Mouse (Mus musculus): ENCODE data around the gene Zar1l.

Zar1l gene

DNA sequence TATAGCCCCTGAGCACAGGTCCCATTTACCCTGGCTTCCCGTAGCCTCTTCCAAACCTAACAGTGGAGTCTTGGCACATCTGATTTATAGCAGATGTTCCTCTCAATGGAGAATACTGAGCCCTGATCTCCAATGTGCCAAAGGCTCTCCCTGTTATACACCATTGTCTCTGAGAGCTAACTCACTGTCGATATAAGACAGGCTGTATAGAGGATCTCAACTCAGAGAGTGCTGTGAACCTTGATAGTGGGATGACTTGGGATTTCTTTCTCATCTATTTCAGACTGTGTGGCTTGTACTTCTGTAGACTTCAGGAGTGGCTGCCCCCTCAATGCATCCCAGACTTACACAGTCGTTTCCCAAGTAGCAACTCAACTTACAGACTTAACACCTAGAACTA is 27.7 kb downstream of the Zar1l start:
- DNase-seq (ENCODE audit: extremely low spot score, low spot score): no peak

DNA sequence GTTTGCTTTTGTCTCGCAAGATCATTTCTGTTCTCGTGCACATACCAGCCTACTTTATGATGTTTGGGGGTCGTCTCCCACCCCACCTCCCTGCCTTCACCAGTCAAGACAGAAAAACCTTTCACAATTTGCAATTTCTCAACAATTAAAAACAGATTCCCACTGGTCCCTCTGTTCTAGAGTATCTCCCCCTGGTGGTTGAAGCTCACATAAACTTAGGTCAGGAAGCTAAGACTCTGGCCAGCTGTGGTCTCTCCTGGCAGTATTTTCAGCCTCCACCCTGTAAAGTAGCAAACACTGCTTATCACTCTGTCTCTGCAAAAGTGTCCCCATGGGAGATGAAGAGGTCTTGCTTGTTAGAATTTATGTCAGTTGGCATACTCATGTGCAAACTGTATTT is 32.8 kb downstream of the Zar1l start:
- DNase-seq (ENCODE audit: extremely low spot score, low spot score): no peak

DNA sequence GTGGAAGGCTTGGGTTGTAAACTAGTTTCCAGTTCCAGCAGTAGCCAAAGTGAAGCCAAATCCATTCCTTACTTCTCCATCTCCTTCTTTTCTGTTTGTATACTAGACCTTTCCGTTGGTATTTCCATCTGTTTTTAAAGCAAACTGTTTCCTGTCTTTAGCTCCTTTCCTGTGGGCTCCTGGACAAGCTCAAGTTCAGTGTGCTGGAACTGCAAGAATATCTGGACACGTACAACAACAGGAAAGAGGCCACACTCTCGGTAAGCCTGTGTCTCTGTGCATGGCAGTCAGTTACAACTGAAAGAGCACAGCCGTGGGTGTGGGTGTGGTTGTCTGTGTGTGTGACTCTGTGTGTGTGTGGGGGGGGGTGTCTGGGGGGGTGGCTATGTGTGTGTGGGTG is 39.4 kb downstream of the Zar1l start:
- DNase-seq (ENCODE audit: extremely low spot score, low spot score): no peak

DNA sequence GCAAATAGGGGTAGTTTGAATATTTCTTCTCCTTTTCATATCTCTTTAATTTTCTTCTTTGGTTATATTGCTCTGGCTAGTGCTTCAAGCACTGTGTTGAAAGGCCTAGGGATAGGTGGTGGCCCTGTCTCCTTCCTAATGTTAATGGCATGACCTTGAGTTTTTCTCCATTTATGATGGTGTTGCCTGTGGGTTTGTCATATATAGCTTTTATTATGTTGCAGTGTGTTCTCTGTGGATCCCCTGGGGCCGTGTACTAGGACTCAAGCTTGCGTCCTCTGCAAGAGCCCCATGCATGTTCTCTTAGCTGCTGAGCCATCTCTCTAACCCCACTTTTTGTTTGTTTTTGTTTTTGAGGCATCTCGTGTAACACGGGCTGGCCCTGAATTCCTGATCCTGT is 40.6 kb downstream of the Zar1l start:
- DNase-seq (ENCODE audit: extremely low spot score, low spot score): no peak

DNA sequence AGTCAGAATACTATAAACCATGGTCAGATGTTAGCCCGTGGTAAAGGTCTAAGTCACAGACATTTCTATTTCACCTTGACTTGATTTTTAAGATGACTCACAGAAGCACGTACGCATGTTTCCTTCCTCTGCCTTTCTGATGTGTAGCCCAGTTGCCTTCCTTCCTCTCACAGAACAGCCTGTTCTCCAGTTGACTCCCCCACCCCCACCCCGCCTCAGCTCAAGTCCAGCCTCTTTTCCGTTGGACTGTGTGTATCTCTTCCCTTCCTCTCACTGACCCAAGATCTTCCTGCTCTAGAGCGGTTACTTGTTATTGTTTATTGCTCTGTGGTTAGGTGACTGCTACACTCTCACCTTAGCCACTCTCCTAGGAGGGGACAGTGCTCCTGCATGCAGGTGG is 49.5 kb downstream of the Zar1l start:
- no peak for DNase-seq (ENCODE audit: extremely low spot score, low spot score)

DNA sequence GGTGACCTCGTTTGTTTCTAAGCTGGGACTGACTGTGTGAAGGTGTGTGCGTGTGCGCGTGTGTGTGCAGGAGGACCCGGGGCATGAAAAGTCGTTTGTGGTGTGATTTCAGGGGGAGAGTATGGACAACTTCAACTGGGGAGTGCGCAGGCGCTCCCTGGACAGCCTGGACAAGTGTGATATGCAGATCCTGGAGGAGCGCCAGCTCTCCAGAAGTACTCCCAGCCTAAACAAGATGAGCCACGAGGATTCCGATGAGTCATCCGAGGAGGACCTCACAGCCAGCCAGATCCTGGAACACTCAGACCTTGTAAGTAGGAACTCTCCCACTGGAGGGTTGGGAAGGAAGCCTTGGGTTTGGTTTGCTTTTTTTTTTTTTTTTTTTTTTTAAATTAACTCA is 51.8 kb downstream of the Zar1l start:
- no peak for DNase-seq (ENCODE audit: extremely low spot score, low spot score)

DNA sequence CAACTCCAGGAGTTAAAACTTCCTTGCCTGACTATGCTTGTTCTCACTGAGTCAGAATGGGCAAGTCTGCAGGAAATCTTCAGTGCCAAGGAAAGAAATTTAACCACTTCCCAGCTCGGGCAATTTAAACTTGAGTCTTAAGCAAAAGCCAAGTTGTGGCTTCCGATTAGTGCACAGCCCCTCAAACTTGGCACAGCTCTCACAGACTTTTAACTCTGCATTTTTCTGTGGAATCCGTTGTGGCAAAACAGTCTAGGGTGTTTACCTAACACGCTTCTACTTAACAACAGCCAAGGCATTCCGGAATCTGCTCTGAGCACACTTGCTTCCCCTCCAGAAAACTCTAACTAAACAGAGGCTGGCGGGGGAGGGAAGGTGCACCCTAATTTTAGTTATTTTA is 52.7 kb downstream of the Zar1l start:
- DNase-seq (ENCODE audit: extremely low spot score, low spot score): no peak

DNA sequence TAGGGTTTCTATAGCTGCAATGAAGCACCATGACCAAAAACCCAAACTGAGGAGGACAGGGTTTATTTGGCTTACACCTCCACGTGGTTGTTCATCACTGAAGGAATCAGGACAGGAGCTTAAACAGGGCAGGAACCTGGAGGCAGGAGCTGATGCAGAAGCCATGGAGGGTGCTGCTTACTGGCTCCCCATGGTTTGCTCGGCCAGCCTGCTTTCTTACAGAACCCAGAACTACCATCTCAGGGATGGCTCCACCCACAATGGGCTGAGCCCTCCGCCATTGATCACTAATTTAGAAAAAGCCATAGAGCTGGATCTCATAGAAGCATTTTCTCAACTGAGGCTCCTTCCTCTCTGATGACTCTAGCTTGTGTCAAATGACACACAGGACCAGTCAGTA is 53.2 kb downstream of the Zar1l start:
- DNase-seq (ENCODE audit: extremely low spot score, low spot score): no peak

DNA sequence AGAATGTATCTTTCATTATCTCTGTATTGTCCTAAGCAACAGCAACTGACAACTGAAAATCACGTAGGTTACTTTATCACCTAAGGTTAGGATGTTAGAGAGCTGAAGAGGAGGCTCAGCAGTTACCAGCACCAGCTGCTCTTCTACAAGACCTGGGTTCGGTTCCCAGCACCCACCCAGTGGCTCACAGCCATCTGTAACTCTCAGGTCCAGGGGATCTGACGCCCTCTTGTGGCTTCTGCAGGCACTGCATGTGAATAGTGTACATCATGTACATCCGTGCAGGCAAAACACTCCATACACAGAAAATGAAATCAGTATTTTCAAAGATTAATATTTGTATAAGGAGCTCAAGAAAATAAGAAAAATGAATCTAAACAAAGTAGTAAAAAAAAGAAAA is 58.2 kb downstream of the Zar1l start:
- no peak for DNase-seq (ENCODE audit: extremely low spot score, low spot score)

DNA sequence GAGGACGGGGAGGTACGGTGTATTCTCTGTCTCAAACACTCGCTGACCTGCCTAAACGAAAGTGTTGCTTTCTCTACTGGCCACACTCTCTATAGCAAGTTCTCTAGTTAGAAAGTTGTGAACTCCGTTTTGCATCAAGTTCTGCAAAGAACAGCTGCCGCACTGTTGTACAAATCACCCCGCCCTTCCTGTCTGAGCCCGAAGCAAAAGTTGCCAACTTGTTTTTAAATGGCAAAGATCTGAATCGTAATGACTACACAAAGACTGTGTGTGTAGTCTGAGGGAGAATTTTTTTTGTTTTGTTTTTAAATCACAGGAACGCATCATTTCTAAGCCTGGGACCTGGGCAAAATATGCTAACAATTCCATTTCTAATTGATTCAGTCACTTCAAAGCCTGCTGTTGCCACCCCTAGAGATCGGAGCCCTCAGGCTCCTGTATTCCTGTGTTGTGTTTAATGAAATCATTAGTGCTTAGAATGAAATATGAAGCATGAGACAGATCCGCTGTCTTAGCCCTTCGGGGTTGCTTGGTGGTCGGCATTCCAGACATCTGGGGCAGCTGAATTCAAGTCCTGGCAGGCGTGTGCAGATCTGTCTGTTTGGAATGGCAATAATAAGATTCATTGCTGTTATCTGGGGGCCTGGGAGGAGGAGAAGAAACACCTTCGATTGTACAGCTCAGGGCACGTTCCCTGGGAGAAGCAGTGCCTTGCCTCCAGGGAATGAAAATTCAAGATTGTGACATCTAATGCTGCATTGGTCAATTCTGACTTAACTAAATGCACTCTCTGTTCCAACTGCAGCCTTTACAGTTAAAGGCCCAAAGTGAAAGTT is 59.8 kb downstream of the Zar1l start:
- DNase-seq (ENCODE audit: extremely low spot score, low spot score): no peak

DNA sequence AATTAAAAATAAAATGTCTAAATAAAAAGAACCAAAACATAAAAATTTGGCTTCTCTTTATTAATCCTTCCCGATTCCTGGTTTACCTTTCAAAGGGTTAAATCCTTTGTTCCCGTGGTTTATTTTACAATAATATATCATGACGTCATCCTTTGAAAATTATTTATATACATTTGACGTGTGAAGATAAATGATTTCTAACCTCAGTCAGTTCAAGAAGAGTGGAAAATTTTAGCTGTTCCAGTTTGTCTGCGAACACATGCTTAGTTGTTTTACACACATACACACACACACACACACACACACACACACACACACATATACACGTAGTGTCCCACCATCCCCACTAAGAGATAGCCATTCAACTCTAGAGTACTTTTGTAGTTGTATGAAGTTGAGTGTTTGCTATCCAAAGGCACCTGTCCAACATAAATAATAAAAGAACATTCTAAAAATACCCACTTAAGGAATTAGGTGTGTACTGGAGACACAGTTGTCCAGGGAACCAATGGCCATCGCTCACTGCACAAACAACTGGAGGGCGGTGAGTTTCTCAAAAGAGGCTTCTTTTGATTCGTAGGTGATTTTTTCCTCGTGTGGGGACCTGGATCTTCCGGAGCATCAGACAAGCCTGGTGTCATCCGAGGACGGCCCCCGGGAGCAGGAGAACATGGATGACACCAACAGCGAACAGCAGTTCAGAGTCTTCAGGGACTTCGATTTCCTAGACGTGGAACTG is 60.6 kb downstream of the Zar1l start:
- no peak for DNase-seq (ENCODE audit: extremely low spot score, low spot score)

All from neural tube, embryonic 10.5 days (tissue).